Mouse (Mus musculus) adrenal gland, postnatal 14 days (tissue): Measurements from ENCODE around the gene Prkd2. TPM values are rescaled to one million over a fixed set of nuclear protein-coding genes. Genes with fewer than 3 reads are reported as not detected.

Source experiments
- DNase-seq: peaks from one replicate; pipeline ENCODE4 v3.0.0; 2021; ENCODE audit warnings: mixed read lengths
- long read RNA-seq, 2 experiments: library from polyadenylated mRNA; stranded (forward); transcript quantifications; one replicate each; pipeline ENCODE4 v2.0.0; 2021
- total RNA-seq: library from RNA; stranded (reverse); gene quantifications from 2 replicates; pipeline ENCODE4 v1.2.3, GENCODE M21; 2021

The Prkd2 gene
- 25.0 and 35.4 TPM in 2 replicates for total RNA-seq
- long read RNA-seq, experiment 1, transcript Prkd2-201 (18 exons, 3,628 nt): major isoform, 8 of 24 reads
- long read RNA-seq, experiment 1, transcript Prkd2-202 (19 exons, 3,251 nt): minor isoform, 7 of 24 reads
- long read RNA-seq, experiment 1, partial matches to known transcripts: 3 of 24 reads
- long read RNA-seq, experiment 1, other reads (novel, unspliced or antisense): 6 of 24 reads
- long read RNA-seq, experiment 2, transcript Prkd2-201 (18 exons, 3,628 nt): major isoform, 8 of 28 reads
- long read RNA-seq, experiment 2, transcript Prkd2-202 (19 exons, 3,251 nt): major isoform, 8 of 28 reads
- long read RNA-seq, experiment 2, partial matches to known transcripts: 5 of 28 reads
- long read RNA-seq, experiment 2, other reads (novel, unspliced or antisense): 7 of 28 reads

DNA sequence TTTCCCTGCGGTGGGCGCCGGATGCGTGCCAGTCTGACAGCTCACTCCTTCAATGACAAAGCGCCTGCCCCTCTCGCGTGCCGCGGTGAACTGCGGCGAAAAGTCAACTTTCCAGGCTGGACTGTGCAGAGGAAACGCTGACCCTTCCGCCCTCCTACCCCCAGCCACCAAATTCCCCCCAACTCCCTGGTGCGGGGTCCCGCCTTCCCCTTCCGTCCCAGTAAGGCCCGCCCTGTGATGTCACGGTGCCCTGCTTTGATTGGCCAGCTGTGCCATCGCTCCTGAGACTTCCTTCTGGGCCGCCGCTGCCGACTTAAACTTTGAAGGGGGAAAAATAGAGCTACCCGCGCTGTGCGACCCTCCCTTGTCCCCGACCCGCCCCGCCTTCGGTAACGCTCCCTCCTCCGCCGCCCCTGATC is at the start of gene Prkd2:
Gene Prkd2 (plus strand): TSS at position 258 of the 419 bp plus-strand sequence.
- DNase-seq: peak; percentile 94

DNA sequence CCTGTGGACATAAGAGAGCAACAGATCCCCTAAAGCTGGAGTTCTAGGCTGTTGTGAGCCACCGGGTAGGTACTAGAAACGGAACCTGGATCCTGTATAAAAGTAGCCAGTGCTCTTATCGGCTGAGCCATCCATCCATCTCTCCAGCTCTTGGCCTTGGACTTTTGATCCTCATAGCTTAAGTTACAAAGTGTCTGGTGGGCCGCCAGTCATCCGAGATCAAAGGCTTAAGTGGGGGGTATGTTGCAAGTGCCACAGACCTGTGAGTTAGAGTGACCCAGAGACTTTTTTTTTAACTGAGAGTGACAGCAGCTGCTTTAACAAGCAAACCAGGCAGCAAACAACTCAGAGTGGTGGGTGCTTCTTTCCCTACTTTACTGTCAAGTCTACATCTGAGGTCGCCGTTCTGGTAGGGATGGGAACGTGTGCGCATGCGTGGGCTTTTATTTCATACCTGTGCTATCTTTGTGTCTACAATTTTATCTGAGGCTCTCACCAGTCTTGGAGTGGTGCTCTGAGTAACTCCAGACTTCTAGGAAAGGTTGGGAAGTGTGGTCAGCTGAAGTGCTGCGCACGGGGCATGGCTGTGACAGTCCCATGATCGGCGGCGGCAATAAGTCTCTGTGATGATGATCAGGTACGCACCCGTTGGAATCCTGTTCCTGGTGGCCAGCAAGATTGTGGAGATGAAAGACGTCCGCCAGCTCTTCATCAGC is 49.5 kb upstream of the Prkd2 start:
- peak; percentile 27 for DNase-seq

DNA sequence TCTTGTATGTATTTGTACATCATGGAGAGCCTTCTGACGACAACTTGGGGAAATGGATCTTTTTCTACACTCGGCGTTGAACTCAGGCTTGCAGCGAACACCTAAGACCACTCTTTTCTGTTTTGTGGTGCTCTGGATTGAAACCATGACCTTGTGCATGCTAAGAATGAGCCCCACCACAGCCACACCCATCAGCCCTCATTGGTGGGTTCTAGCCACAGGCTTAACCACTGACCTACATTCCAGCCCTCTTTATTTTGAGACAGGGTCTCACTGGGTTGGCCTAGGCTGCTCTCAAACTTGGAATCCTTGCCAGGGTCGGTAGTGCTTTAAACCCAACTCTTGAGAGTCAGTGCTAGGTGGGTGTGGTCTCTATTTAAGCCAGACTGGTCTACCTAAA is 47.8 kb upstream of the Prkd2 start:
- DNase-seq: no peak

DNA sequence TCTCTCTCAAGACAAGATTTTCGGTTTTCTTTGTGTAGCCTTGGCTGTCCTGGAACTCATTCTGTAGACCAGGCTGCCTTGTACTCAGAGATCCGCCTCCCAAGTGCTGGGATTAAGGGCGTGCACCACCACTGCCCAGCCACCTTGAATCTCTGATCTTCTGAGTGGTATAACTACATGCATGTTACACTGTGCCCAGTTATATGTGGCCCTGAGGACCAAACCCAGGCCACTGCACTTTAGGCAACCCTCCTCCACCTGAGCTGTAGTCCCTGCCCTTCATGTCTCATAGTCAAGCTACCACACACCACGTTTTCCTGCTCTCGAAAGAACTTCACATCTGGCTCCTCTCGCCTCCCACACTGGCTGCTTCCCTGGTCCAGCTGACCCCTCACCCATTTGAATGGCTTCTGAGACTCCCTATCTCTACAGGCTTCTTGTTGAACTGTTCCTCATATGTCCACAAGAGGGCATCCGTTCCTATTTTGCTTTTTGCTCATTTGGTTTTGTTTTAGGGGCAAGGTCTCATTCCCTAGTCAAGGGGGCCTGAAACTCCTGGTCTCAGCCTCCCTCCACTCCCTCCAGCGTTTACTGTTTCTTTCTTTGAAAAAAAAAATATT is 38.2 kb upstream of the Prkd2 start:
- no peak for DNase-seq

DNA sequence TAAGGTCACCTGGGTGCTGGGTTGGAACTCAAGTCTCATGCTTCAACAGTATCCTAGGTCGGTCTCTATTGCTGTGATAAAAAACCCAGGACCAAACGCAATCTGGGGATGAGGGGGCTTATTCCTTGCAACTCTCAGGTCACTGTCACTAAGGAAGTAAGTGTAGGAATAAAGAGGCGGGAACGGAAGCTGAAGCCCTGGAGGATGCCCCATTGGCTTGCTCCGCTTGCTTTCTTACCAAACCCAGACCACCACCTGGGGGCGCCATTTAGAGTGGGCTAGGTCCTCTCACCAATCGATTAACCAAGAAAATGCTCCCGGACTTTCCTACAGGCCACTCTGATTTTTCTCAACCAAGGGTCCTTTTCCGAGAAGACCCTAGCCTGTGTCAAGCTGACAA is 34.8 kb upstream of the Prkd2 start:
- DNase-seq: no peak

DNA sequence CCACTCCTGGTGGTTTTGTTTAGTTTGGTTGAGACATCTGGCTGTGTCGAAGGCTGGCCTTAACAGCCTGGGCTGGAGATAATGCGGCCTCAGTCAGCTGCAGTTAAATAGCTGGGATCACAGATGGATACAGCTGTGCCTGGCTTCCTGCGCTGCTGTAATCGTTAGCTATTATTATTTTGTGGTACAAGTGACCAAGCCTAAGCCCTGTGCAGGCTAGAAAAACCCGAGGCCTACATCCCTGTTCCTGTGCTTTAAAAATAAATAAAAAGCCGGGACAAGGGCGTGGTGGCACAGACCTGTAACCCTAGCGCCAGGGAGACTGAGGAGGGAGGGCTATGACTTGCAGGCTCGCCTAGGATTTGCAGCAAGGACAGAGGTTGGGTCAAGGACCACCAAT is 34.1 kb upstream of the Prkd2 start:
- DNase-seq: no peak

DNA sequence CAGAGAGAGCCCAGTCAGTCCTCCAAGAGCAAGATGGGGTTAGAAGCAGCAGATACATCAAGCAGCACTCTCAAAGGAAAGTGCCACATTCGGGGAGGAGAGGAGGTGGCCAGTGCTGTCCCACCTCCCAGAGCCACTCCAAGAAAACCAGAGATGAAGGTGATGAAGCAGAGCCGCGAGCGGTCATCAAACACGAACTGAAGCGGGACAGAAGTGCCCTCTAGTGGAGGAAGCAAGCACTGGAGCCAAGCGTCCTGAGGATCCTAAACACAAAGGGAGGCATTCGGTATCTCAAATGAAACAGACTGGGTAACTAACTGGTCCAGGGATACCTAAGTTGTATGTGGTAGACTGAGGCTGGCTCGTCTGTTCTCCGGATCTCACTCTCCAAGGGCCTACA is 33.0 kb upstream of the Prkd2 start:
- DNase-seq: peak; percentile 77

DNA sequence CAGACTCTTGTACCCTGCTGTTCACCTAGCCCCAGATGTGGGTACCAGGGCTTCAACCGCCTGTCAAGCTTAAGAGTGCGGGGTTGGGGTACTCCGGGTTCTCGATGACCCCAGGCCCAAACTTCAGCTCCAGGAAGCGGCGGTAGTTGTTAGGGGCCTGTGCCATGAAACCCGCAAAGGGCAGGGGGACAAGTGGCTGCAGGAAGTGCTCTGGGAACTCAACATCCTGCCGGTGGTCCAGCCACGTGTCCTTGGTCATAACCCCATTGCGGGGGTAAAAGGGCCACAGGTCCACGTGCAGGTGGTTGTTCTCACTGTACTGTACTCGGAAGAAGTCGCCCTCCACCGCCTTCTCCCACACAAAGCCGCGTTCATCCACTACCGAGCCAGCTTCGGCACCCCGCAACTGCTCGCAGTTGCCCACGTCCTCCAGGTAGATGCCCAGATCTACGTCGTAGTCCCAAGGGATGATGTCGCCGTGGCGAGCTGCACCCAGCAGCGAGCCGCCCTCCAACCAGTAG is 32.2 kb upstream of the Prkd2 start:
- DNase-seq: no peak

DNA sequence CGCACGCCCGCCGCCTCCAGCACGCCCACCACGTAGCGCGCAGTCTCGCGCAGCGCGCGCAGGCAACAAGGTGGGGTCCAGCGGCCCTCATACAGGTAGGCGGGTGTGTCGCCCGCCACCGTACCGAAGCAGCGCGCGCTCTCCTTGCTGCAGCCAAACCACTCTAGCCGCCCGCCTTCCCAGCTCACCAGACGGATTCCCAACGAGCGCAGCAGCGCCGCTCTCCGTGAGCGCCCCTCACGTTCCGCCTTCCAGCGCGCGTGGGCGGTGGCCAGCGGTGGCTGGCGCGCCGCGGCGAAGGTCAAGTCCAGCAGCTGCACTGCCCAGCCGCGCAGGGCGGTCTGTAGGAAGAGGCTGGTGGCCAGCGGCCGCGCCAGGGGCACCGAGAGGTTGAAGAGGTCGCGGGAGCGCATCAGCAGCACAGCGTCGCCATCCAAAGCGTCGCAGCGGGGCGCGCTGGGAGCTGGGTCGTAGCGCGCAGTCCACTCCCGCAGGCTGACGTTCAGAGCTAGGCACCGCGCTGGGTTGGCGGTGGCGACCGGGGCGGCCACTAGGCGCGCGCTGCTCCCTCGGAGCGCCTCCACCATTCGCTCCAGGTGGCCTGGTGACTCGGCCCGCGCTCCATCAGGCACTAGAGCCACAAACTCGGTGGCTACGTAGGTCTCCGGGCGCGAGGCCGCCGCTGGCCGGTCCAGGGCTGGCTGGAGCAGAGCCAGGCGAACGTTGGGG is 31.6 kb upstream of the Prkd2 start:
- peak; percentile 60 for DNase-seq

DNA sequence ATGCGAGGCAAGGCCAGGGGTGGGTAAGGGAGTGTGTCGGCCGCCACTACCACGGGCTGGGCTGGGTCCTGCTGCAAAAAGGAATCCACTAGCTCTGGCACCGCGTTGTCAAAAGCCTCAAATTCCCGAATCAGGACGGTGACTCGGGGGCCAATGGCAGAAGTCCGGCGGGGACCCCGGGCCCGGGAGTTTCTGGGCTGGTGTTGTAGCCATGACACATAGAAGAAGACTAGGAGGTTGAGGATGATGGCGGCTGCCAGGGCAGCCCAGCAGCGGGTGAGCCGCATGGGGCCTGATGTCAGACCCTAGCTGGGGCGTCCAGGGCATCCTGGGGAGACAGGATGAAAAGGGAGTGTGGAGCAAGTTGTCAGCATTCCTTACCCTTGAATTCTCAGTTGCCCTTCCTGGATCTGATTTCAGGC is 31.0 kb upstream of the Prkd2 start:
- no peak for DNase-seq

DNA sequence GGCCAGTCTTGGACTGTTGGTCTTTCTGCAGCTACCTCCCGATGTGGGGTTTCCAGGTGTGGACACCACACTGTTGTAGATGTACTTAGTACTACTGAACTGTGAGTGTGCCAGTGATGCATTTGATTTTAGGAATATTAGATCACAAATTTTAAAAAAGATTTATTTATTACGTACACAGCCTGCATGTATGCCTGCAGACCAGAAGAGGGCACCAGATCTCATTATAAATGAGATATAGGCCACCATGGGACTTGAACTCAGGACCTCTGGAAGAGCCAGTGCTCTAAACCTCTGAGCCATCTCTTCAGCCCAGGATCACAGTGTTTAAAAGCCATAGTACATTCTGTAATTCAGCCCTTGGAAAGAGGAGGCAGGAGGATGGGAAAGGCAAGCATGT is 30.2 kb upstream of the Prkd2 start:
- DNase-seq: no peak

DNA sequence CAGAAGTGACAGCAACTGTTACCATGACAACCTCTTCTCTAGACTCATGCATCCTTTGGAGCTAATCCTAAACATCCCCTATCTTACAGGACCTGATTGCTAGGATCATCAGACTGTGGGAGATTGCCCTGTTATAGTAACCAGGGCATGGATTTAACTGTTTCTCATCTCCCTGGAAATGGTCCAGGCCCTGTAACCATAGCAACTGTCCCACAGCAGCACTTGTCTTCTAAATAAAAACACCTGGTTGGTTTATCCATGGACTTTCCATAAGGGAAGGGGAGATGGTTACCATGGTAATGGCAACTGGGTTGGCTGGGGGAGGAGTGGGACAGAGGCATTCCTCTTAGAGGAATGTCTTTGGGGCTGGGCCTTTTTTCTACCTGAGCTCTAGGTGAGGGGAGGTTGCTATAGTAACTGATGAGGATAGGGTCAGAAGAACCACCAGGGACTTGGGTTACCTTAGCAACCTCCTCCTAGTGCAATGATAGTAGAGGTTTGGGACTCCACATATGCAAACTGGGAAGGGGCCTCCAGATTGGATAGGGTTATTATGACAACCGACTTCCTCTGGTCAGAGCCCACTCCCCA is 27.3 kb upstream of the Prkd2 start, which contains the start of gene Strn4:
Gene Strn4 (plus strand): TSS at position 539 of the 591 bp plus-strand sequence.
- DNase-seq: no peak

DNA sequence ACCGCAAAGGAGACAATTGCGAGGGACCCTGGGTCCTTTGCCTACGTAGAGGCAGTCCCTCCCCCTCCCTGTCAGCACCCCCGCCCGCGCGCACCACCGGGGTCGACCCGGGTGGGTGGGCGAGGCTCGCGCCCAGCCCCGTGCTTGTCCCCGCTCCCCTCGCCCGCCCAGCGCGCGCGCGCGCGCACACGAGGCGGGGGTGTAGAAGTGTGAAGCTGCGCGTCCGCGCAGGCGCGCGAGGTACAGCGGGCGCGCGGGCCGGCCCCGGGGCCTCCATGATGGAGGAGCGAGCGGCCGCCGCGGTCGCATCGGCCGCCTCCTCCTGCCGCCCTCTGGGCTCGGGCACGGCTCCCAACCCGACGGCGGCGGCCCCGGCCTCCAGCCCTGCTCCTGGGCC is 26.6 kb upstream of the Prkd2 start:
- peak; percentile 88 for DNase-seq

DNA sequence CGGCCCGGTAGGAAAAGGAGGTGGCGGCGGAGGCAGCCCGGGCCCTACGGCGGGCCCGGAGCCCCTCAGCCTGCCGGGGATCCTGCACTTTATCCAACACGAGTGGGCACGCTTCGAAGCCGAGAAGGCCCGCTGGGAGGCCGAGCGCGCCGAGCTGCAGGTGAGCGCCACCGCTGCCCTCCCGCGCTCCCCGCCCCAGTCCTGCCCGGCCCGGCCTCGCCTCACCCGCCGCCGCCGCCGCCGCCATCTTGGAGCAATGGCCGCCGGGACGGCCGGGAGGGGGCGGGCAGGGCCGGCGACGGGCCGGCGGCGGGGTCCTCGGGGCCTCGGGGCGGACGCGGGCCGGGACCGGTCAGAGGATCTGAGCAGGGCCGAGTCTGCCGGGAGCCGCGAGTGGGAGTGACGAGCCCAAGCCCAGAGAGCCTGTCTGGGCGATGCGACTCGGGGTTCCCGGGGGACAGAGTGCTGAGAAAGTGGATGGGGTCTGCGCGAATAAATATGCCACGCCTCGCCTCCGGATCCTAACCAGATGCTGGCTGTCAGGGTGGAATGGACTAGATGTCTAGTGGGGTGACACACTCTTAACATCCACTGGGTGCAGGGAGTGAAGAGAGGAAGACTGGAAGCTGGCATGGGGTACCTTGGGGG is 26.1 kb upstream of the Prkd2 start, which contains the start of gene Fkrp:
Gene Fkrp (minus strand): TSS at position 258 of the 648 bp plus-strand sequence.
- peak; percentile 77 for DNase-seq

DNA sequence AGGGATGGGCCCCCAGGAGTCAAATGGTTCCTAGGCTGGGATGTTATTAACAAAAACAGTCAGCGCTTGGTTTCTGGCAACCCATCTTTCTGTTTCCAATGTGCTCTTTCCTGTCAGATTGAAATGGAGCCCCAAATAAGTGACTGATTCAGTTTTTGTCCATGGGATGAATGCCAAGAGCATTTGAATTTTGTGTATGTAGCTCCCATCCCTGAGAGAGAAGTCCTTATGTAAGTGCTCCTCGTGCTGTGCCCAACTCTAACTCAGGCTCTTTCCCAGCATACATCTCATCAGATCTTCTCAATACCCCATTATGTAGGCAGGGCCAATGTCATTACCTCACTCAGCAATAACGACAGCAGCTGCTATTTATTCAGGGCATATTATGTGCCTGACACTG is 25.0 kb upstream of the Prkd2 start:
- no peak for DNase-seq

DNA sequence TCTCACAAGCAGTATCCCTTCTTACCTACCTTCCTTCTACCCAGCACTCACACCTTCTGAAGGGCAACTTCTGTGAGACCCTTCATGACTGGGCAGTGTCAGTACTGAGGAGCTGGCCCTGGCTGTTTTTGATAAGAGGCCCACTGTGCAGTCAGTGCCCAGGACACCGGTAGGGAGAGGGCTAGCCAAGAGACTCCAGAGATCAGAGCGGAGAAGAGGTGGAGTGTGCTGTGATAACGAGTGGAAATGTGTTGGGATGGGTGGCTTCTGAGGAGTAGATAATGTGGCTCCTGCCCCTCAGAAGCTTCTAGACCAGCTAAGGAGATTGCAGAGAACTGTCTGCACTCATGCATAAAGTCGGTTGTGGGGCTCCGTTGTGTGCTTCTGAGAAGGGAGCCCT is 22.9 kb upstream of the Prkd2 start:
- DNase-seq: no peak

DNA sequence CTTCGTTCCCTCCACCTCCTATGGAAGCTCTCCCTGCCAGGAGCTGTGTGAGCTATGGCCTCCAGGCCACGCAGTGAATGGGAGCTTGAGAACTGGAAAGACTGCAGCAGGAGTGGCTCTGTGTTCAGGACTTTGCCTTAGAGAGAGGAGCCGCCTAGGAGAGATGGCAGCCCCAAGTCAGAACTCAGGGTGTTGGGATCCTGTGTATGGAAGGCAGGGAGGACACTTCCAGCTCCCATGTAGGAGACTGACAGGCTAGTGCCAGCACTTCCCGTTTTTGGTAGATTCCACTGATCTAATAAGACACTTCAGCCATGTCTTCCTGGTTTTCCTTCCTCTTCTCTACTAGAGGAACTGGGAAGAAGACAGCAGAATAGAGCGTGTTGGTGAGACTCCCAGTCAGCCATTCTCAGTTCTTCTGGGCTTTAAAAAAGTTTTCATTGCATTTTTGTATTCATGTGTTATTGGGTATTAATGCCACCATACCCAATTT is 22.4 kb upstream of the Prkd2 start:
- DNase-seq: no peak

DNA sequence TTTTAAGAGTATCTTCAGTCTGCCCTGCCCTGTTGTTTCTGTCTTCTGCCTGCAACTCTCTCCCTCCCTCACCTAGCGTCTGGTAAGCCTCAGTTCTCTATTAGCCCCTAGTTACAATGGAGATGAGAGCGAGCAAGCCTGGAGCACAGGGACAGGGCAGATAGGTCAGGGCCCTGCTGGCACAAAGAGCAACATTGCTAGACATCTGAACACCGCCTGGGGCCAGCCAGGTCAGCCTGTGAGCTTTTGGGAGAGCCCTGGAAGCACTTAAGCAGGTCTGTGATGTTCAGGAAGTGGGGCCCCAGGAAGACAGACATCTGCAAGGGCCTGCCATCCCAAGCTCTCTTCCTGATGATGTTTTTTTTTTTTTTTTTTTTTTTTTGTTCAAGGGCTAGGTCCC is 21.6 kb upstream of the Prkd2 start:
- DNase-seq: no peak

DNA sequence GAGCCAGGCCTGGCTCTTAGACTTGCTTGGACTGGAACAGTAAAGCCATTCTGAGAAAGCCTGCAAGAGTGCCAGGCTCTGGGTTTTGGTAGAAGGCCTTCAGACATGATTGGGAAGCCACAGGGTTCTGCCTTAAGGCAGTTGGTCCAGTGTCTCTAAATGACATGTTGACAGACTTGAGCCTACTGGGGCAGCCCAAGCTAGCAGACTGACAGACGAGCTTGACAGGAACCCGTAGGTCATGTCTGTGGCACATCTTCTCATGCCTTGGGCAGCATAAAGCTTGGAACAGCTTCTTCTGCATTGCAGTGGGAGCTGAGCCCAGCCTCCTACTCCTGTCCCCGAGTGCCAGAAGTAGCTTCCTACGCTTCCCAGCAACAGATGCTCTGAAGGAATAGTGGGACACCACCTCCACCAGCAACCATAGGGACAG is 21.0 kb upstream of the Prkd2 start:
- DNase-seq: no peak

DNA sequence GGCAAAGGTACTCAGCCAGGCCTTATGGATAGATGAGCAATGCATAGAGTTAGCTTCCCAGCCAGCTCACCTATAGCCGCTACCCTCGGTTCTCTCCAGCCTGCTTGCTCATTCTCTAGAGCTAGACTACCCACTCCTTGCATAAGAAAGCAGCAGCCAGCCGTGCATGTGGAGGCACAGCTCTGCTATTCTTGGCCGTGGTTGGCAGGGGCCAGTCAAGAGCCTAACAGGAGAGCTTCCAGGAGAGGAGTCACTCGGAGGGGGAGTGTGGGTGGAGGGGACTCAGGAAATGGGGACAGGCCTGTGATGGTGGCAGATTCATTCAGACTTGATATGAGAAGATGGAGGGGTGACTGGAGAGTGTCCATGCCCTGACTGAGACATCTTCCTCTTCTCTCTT is 19.0 kb upstream of the Prkd2 start:
- no peak for DNase-seq

DNA sequence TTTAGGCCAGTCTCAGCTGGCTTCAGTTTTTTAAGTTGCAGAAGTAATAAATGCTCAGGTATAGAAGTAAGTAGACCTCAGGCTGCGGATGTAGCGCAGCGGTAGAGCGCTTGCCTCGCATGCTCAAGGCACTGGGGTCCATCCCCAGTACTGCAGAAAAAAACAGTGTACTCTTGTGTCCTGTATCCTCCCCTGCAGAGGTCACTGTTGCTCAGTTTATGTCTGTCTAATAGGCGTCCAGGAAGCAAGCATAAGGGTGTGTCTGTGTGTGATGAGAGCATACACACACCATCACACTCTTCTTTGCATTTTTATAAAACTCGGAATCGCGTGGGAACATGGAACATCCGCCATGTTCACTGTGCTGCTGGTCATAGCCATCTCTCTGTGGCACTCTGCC is 16.9 kb upstream of the Prkd2 start:
- no peak for DNase-seq
